Mouse (Mus musculus) layer of hippocampus, postnatal 14 days (tissue): ENCODE results near the gene Upk1a. TPM values are rescaled to one million over a fixed set of nuclear protein-coding genes. Genes with fewer than 3 reads are reported as not detected.

Source experiments
- DNase-seq, 2 experiments: peaks; one replicate each; pipeline ENCODE4 v3.0.0; 2021 to 2022; ENCODE audit warnings: low spot score in 2 of 2, mixed read lengths in 1 of 2
- long read RNA-seq, 2 experiments: library from polyadenylated mRNA; stranded (forward); transcript quantifications; one replicate each; pipeline ENCODE4 v2.0.0; 2021
- total RNA-seq, 2 experiments: library from RNA; stranded (reverse); gene quantifications; 2 replicates each; pipeline ENCODE4 v1.2.3; 2021

Upk1a gene
- under 1 TPM in 1 of 2 experiments, not detected in 1; 0.52 TPM for total RNA-seq
- long read RNA-seq, experiment 1: 0 reads
- long read RNA-seq, experiment 2: 0 reads

DNA sequence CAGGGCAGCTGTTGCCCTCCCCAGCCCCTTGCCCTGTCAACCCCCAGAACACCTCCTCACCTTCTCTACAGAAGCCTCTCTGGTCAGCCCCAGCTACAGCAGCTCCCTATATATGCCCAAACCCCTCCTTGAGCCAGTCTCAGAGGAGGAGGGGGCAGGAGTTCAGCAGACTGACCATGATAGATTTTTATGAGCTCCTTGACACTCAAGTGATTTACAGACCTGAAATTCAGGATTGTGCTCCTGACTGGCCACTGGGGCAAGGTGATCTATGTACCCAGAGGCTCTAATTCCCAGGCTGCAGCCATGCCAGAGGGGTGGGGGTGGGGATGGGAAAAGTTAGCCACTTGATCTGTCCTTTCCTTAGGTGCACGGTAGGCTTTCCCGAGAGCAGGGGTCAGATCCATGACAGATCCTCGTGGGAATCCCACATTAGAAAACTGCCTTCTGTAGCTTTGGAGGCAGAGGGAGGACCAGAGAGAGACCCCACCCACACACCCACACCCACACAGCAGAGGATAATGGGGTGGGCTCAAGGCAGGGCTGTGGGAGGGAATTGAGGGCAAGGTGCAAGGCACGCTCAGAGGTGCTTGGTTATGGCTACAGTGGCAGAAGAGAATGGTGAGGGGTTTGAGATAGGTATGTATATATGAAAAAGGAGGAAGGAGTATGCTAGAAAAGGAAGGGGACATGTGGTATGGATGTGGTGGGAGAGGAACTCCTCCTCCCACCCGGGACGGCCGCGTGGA lies at the start of gene Upk1a:
Gene Upk1a (minus strand): TSS at position 194 of the 749 bp plus-strand sequence.
- DNase-seq: no peak

- peak; percentile 97 to 99 for DNase-seq
Observed at GRCm38 (mm10) chr7:30649591-30650540, 37.2 kb upstream of the Upk1a start, which contains the start of gene Rbm42. Rbm42 (minus strand) TSS chr7:30650317.

DNA sequence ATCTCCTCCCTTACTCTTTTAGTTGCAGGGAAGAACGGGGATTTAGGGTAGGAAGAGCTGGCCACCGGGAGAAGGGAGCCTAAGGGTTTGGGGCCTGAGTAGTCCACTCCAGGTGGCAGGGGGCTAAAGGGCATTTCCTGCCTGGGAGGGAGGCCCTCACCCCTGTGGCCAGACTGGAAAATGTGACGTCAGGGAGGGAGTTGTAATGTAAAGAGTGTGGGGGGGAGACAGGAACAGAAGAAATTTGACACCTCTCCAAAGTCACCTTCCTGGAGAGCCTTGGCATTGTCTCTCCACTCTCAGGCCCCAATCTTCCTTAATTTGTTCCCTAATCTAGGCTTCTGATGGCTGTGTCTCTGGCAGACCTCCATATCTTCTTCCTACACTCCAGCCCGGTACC lies 26.4 kb upstream of the Upk1a start:
- DNase-seq: no peak

- no peak for DNase-seq
Observed at GRCm38 (mm10) chr7:30636395-30636794, 23.7 kb upstream of the Upk1a start.

DNA sequence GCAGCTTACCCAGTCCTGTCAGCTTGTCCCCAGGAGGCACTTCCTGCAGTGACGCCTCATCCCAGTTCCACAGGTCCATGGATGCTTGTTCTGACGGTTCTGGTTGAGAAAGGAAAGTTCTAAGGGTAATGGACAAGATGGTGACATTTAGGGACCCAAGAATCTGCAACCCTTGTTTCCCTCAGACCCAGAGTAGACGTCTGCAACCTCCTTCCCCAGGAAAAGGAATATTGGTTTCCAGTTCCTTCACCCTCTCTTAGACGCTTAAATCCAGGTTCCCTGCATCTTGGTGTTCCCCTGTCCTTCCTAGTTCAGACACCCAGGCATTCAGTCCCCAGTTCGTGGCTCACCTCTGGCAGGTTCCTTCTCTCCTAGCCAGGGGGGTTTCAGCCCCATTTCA lies 23.1 kb upstream of the Upk1a start, which contains the start of gene Etv2:
Gene Etv2 (minus strand): TSS at position 101 of the 400 bp plus-strand sequence.
- DNase-seq: no peak

- DNase-seq: peak; percentile 22 to 30
Observed at GRCm38 (mm10) chr7:30634621-30635020, 22.0 kb upstream of the Upk1a start.

DNA sequence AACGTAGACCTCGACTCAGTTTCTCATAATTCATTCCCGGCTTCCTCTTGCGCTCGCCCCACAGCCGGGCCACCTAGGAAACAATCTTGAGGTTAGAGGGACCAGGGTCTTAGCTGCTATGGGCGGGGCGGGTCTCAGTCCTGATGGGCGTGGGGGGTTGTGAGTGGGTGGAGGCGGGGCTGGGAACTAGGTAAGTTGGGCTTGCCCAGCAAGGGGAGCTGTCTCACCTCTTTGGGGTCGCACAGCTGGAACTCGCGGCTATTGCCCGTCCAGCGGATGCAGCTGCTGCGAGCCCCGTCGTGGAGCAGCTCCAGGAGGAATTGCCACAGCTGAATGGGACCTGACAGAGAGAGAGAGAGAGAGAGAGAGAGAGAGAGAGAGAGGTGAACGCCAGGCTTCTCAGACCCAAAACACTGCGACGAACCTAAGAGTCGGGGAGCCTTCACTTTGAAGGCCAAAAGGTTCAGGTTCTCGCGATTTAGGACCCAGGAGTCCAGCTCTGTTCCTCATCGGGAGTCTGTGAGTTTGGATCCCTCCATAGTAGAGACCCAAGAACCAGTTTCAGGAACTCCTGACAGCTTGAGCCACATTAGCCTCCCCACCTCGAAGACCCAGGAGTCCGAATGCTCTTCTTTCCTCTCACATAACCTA lies 21.2 kb upstream of the Upk1a start:
- no peak for DNase-seq

- no peak for DNase-seq
Observed at GRCm38 (mm10) chr7:30629013-30629412, 16.4 kb upstream of the Upk1a start.

DNA sequence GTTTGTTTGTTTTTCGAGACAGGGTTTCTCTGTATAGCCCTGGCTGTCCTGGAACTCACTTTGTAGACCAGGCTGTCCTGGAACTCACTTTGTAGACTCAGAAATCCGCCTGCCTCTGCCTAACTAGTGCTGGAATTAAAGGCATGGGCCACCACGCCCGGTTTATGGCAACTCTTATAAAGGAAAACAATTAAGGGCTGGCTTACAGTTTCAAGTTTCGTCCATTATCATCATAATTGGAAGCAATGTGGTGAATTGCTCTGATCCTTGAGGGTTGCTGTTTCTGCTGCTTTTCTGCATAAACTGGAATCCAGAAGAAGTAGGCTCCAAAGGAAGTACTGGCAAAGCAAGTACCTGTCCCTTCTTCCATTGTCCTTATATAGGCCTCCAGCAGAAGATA lies 14.0 kb upstream of the Upk1a start:
- no peak for DNase-seq

GRCm38 (mm10) chr7:30625530-30626384 lies 13.1 kb upstream of the Upk1a start, which contains the start of gene Cox6b1:
Cox6b1 (minus strand) TSS chr7:30626151.
- DNase-seq: peak; percentile 84 to 87

DNA sequence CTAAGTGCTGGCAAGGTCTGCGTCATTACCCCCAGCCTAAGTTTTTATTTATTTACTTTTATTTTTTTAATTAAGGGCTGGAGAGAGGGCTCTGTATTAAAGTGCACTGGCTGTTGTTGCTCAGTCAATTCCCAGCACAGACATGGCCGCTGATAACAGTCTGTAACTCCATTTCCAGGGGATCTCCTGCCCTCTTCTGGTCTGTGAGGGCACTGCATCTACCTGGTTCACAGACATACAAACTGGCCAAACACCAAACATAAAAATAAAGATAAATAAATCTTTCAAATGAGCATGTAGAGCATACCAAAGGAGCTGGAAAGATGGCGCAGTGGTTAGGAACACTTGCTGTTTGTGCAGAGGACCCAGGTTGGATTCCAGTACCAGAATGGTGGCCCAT lies 6.6 kb upstream of the Upk1a start:
- no peak for DNase-seq

DNA sequence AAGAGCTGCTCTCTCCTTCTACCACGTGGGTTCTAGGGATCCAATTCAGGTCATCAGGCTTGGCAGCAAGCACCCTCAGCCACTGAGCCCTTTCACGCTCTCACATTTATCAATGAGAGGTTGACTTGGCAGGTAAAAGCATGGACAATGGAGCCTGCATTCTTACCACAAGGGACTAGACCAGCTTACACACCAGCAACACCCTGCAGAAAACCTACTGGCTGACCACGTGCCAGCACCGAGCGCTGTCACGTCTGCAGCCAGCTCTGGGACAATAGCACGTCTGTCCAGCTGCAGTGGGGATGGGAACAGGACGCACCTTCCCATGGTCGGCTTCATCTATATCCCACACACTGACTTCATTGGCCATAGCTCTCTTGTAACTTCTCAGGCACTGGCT lies 6.0 kb upstream of the Upk1a start:
- DNase-seq: no peak

DNA sequence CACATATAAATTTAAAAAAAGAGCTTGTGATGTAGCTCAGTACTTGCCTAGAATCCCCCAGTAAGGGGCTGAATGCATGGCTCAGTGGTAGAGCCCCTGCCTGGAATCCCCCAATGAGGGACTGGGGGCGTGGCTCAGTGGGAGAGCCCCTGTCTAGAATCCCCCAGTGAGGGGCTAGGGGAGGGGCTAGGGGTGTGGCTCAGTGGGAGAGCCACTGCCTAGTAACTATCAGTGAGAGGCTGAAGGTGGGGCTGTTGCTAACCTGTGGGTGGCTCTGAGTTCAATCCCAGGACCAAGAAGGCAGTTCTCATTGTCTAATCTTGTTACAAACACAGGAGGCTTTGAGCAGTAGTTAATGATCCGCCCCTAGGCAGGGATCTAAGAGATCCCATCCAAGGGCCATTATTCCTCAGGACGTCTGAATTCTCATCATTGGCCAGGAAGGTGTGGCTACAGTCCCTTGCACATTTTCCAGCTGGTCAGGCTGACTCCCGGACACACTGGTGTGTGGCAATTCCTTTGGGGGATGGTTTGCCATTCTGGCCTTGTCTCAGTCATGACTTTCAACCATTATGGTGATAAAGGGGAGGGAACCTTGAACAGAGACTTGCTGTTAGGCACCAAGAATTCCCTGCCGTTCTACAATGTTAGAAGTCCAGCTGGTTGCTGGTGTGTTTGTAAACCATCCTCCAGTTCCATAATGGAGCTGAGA lies 2.6 kb upstream of the Upk1a start:
- DNase-seq: no peak

- DNase-seq: no peak
Observed at GRCm38 (mm10) chr7:30614454-30614853, 1.8 kb upstream of the Upk1a start.

DNA sequence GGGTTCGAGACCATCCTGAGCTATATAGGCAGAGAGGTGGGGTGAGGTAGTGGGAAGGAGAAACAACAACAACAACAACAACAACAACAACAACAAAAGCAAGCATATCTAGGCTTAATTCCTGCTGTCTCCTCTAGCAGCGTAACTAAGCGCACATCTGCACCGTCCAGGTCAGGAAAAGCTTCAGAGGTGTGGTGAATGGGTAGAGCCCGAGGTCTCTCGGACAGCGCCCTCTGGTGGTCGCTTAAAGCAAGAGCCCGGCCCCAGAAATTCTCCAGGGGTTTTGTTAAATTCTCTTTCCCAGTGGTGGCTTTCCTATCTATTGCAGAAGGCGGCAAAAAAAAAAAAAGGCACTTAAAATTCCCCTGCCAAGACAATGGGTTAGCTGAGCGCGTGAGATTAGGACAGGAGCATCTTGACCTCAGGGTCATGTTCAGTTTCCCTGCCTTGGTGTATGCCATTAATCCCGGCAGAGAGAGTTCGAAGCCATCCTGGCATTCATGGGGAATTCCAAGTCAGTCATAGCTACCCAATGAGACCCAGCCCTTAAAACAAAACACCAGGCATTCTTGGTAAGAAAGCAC lies 974 bp upstream of the Upk1a start:
- peak; percentile 36 to 46 for DNase-seq

DNA sequence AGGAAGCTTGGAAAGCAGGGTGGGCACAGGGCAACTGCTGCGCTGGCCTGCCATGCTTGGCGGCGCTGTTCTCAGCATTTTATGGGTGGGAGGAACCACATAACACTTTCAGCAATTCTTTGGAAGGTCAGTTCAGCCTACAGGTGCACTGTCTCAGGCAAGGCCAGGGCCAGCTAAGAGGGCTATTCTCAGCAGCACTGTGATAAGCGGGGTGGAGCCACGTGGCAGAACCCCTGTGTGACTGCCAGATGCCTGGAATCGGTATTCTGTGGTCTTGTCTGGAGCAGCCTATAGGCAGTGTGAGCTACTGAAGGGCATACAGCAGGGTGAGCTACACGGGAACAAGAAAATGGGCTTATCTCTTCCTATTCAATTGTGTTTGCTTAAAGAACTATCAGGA lies 2.6 kb downstream of the Upk1a start:
- DNase-seq: no peak

GRCm38 (mm10) chr7:30608476-30608875 lies 4.2 kb downstream of the Upk1a start:
- no peak for DNase-seq

GRCm38 (mm10) chr7:30607706-30608309 lies 4.8 kb downstream of the Upk1a start:
- no peak for DNase-seq

DNA sequence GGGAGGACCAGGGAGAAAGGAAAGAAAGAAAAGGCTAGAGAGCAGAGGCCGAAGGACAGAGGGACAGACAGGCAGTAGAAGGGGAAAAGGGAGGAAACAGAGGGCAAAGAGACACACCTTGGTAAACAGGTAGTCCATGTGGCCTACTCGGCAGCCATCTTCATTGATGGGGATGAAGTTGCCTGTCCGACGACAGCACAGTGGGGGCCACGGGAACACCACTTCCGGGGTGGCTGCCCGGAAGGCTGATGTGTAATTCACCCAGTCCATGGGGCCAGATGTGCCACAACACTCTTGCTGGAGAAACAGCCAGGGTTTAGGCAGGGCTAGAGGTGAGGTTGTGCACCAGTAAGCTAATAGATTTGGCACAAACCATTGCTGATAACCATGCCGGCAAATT lies 7.7 kb downstream of the Upk1a start:
- DNase-seq: no peak
